Mouse (Mus musculus) lung, embryonic 16.5 days (tissue): Measurements from ENCODE around the gene Ngdn. TPM values are rescaled to one million over a fixed set of nuclear protein-coding genes. Genes with fewer than 3 reads are reported as not detected.
"Not testable (repeated sequence)": the region's sequence is repeated elsewhere in the genome, so short reads cannot be mapped to it uniquely, and the experiment has no call there.

Source experiments
- ATAC-seq: fragments of 200-750 bp; cut with Nextera tagmentation; 2 replicates; pipeline ENCODE4 v1.8.0; 2017; ENCODE audit warnings: low read depth, mild to moderate bottlenecking, moderate library complexity
- H3K27ac ChIP-seq: fragments of 300-500 bp; sonication (generic); 2 replicates; pipeline ENCODE4 v1.5.1; 2014; ENCODE audit warnings: mild to moderate bottlenecking, control low read depth, low read length
- H3K27me3 ChIP-seq: fragments of 300-500 bp; sonication (generic); 2 replicates; pipeline ENCODE4 v1.6.1; 2014; ENCODE audit warnings: low read depth, low read length, mixed read lengths; ENCODE audit not compliant: control insufficient read depth, insufficient read depth
- H3K36me3 ChIP-seq: fragments of 300-500 bp; sonication (generic); 2 replicates; pipeline ENCODE4 v1.6.1; 2014; ENCODE audit warnings: low read length; ENCODE audit not compliant: control insufficient read depth, insufficient read depth
- H3K4me1 ChIP-seq: fragments of 300-500 bp; sonication (generic); replicated peaks from 2 replicates; pipeline ENCODE4 v1.6.1; 2014; ENCODE audit warnings: low read length, mixed read lengths; ENCODE audit not compliant: control insufficient read depth, insufficient read depth
- H3K4me2 ChIP-seq: fragments of 300-500 bp; sonication (generic); 2 replicates; pipeline ENCODE4 v1.6.1; 2014; ENCODE audit warnings: low read depth, low read length, control low read depth
- H3K4me3 ChIP-seq: fragments of 300-500 bp; sonication (generic); 2 replicates; pipeline ENCODE4 v1.5.1; 2014; ENCODE audit warnings: mild to moderate bottlenecking, low read length, control low read depth
- H3K9ac ChIP-seq: fragments of 300-500 bp; sonication (generic); 2 replicates; pipeline ENCODE4 v1.6.1; 2014; ENCODE audit warnings: low read length, control low read depth
- H3K9me3 ChIP-seq: fragments of 300-500 bp; sonication (generic); 2 replicates; pipeline ENCODE4 v1.6.1; 2016; ENCODE audit warnings: low read length; ENCODE audit not compliant: control insufficient read depth
- WGBS: fragments of 180-500 bp; shearing (Covaris S2); extraction: QIAGEN DNeasy Blood & Tissue Kit; methylation state at CpG from one replicate; pipeline ENCODE4 v1.1.7; 2014; 5-methylcytosine and 5-hydroxymethylcytosine counted together
- polyA plus RNA-seq: library from polyadenylated mRNA; unstranded; fragments of >200 nt; fragmentation: Nextera tagmentation; extraction: Ambion mirVana; gene quantifications from 2 replicates; pipeline ENCODE4 v1.2.1, GENCODE M21; 2015

Gene Ngdn
- polyA plus RNA-seq, 1 experiment from 2014 or later = 76.9 TPM

GRCm38 (mm10) chr14:55023011-55023410 lies 7.8 kb downstream of the Ngdn start:
- Histone ChIP-seq H3K9ac (no peak overlapping the region), H3K36me3 (peaks cover 31% of the 10 kb centered on the region), H3K27me3 (no peaks in the 10 kb centered on the region), H3K9me3 (no peaks in the 10 kb centered on the region), H3K4me2 (no peak overlapping the region), H3K27ac (no peak overlapping the region), H3K4me3 (no peak overlapping the region), H3K4me1 (no peaks in the 10 kb centered on the region)
- WGBS = 87% methylated on average over 15 of the region's 15 CpGs
- ATAC-seq = no peak

- no peak overlapping the region for H3K4me2 ChIP-seq
- H3K27ac ChIP-seq = no peak overlapping the region
- 61% methylated on average over 7 of the region's 7 CpGs for WGBS
- no peaks in the 10 kb centered on the region for H3K27me3 ChIP-seq
- no peak for ATAC-seq
- H3K4me3 ChIP-seq = no peak overlapping the region
- peaks cover 28% of the 10 kb centered on the region for H3K36me3 ChIP-seq
- no peak overlapping the region for H3K9ac ChIP-seq
- H3K4me1 ChIP-seq = no peaks in the 10 kb centered on the region; the same call in 1 of the 2 replicates
- H3K9me3 ChIP-seq = no peaks in the 10 kb centered on the region
Observed at GRCm38 (mm10) chr14:55024236-55024635, 9.0 kb downstream of the Ngdn start.

- H3K4me3 ChIP-seq = no peak overlapping the region
- no peaks in the 10 kb centered on the region; the same call in 1 of the 2 replicates for H3K4me1 ChIP-seq
- WGBS = 78% methylated on average over 5 of the region's 5 CpGs
- no peaks in the 10 kb centered on the region for H3K9me3 ChIP-seq
- H3K27me3 ChIP-seq = no peaks in the 10 kb centered on the region
- H3K4me2 ChIP-seq = no peak overlapping the region
- H3K27ac ChIP-seq = no peak overlapping the region
- no peak overlapping the region for H3K9ac ChIP-seq
- H3K36me3 ChIP-seq = peaks cover 26% of the 10 kb centered on the region
- ATAC-seq = no peak
Observed at GRCm38 (mm10) chr14:55025527-55025926, 10.3 kb downstream of the Ngdn start.

GRCm38 (mm10) chr14:55027251-55027650 lies 12.0 kb downstream of the Ngdn start:
- H3K9ac ChIP-seq = no peak overlapping the region
- H3K4me1 ChIP-seq = no peaks in the 10 kb centered on the region; the same call in 1 of the 2 replicates
- H3K27me3 ChIP-seq = no peaks in the 10 kb centered on the region
- H3K36me3 ChIP-seq = peaks cover 15% of the 10 kb centered on the region
- WGBS = 13% methylated on average over 5 of the region's 5 CpGs
- H3K4me2 ChIP-seq = no peak overlapping the region
- H3K9me3 ChIP-seq = no peaks in the 10 kb centered on the region
- no peak for ATAC-seq
- H3K4me3 ChIP-seq = no peak overlapping the region
- H3K27ac ChIP-seq = no peak overlapping the region

GRCm38 (mm10) chr14:55027653-55028052 lies 12.4 kb downstream of the Ngdn start:
- Histone ChIP-seq H3K27ac (no peak overlapping the region), H3K9ac (no peak overlapping the region), H3K4me3 (no peak overlapping the region), H3K4me2 (no peak overlapping the region), H3K27me3 (no peaks in the 10 kb centered on the region), H3K9me3 (no peaks in the 10 kb centered on the region), H3K36me3 (peaks cover 15% of the 10 kb centered on the region), H3K4me1 (no peaks in the 10 kb centered on the region; the same call in 1 of the 2 replicates)
- WGBS = 22% methylated on average over 6 of the region's 6 CpGs
- no peak for ATAC-seq

GRCm38 (mm10) chr14:55028333-55028835 lies 13.1 kb downstream of the Ngdn start:
- ATAC-seq = no peak
- Histone ChIP-seq H3K9me3 (no peaks in the 10 kb centered on the region), H3K4me2 (no peak overlapping the region), H3K27me3 (no peaks in the 10 kb centered on the region), H3K27ac (no peak overlapping the region), H3K36me3 (peaks cover 9% of the 10 kb centered on the region), H3K4me1 (no peaks in the 10 kb centered on the region; the same call in 1 of the 2 replicates), H3K4me3 (no peak overlapping the region), H3K9ac (no peak overlapping the region)
- 18% methylated on average over 5 of the region's 5 CpGs for WGBS

- Histone ChIP-seq H3K4me3 (no peak overlapping the region), H3K27me3 (no peaks in the 10 kb centered on the region), H3K27ac (no peak overlapping the region), H3K4me2 (no peak overlapping the region), H3K9ac (no peak overlapping the region), H3K9me3 (no peaks in the 10 kb centered on the region), H3K4me1 (no peaks in the 10 kb centered on the region; the same call in 1 of the 2 replicates), H3K36me3 (peaks cover 6% of the 10 kb centered on the region)
- 10% methylated on average over 11 of the region's 11 CpGs for WGBS
- ATAC-seq = no peak
Observed at GRCm38 (mm10) chr14:55029034-55029698, 13.9 kb downstream of the Ngdn start.

GRCm38 (mm10) chr14:55032695-55033225 lies 17.5 kb downstream of the Ngdn start:
- 56% methylated on average over 19 of the region's 19 CpGs for WGBS
- Histone ChIP-seq H3K4me1 (no peaks in the 10 kb centered on the region; the same call in 1 of the 2 replicates), H3K27me3 (no peaks in the 10 kb centered on the region), H3K4me3 (no peak overlapping the region), H3K4me2 (no peak overlapping the region), H3K36me3 (no peaks in the 10 kb centered on the region), H3K9me3 (no peaks in the 10 kb centered on the region), H3K9ac (no peak overlapping the region), H3K27ac (no peak overlapping the region)
- ATAC-seq = no peak

GRCm38 (mm10) chr14:55043694-55044093 lies 28.4 kb downstream of the Ngdn start:
- H3K4me3 ChIP-seq, H3K9ac ChIP-seq, H3K27ac ChIP-seq, ATAC-seq, H3K9me3 ChIP-seq, H3K4me1 ChIP-seq, H3K36me3 ChIP-seq, H3K27me3 ChIP-seq, H3K4me2 ChIP-seq: not testable (repeated sequence)
- no CpG with 5 or more reads among the region's 2 CpGs for WGBS
